Mouse (Mus musculus): ENCODE measurements around the gene Clcn1.

DNA sequence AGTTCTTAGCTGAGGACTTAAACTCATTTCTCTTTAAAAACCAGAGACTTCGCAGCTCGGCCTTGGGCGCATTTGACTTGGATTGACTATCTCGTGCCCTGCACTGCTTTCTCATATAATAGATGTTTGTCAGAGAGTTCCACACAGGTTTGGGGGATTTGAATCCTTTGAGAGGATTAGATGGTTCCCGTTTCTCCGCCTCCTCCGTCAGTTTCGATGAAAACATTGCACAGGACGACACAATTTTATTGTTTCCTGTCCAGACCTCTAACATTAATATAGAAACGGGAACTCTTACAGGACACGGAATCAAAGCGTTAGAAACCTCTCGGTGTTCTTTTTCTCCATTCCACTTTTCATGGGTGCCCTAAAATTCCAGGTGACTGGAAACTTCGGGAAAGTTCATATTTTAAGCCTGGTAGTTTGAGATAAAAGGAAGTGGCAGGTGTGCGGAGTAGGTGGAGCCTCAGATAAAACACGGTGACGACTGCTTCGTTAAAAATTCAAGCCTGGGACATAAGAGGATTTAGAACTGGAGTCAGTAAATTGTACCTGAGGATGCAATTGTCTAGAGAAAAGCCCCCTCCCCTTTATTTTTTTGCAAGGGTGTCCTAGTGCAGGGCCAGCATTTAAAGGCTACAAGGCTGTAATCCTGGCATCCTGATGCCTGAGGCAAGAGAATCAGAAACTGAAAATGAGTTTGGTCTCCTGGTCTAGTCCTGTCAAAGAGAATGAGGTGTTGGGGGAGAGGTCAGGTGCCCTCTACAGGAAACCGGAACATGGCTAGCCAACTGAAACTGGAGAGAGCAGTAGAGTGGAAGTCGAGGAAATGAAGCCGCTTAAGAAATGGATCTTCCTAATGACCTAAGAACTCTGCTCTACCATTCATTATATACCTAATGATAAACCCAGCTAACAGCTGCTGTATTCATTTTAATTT lies 20.8 kb upstream of the Clcn1 start:
- TF ChIP-seq CTCF (IDR thresholded peaks at IDR 0.05; ENCODE audit: low read depth) = no peak
- no peak for TF ChIP-seq EP300 (IDR thresholded peaks at IDR 0.05; ENCODE audit: low read depth)
